Mouse (Mus musculus) gastrocnemius, adult 2 months (tissue): ENCODE results near the gene Pcbp3. TPM values are rescaled to one million over a fixed set of nuclear protein-coding genes. Genes with fewer than 3 reads are reported as not detected.
A peak's percentile ranks its signal among the peaks of the same experiment; 100 is the strongest.

Experiments used
- DNase-seq: peaks from one replicate; pipeline ENCODE4 v3.0.0; 2022
- H3K27ac ChIP-seq: fragments of 200-600 bp; 2 replicates; pipeline ENCODE4 v1.8.1; 2022; ENCODE audit warnings: mild to moderate bottlenecking
- H3K4me3 ChIP-seq: fragments of 200-600 bp; 2 replicates; pipeline ENCODE4 v1.8.1; 2022; ENCODE audit warnings: mild to moderate bottlenecking, moderate library complexity
- CTCF ChIP-seq: fragments of 200-600 bp; IDR thresholded peaks from 2 replicates; pipeline ENCODE4 v1.8.1; 2022; ENCODE audit warnings: antibody characterized with exemption, mild to moderate bottlenecking, moderate library complexity
- intact Hi-C: fragments of 180-260 bp; cut with DNase I; formaldehyde crosslinking; loops from one replicate; pipeline ENCODE4 v1.15.1; 2025
- total RNA-seq, 2 experiments: library from RNA; stranded (reverse); gene quantifications; 2 replicates each; pipeline ENCODE4 v1.2.3; 2021

Pcbp3 gene
- total RNA-seq, 2 experiments from 2014 or later, result 1.9 to 2.0 TPM

DNA sequence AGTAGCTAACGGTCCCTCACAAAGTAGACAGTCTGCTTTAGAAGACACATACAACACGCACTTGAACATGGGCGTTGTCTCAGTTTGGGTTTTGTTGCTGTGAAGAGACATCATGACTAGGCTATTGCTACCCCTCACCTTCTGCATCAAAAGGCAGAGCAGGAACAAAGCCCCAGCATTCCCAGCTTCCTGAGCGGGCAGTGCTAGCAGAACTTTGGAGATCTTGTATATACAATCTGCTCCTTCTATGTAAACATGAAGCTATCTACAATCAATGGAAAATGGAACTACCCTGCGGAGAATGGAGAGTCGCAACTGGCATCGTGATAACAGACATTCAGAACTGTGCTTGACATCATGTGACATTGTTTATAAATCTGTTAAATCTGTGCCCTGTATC lies 9.3 kb upstream of the Pcbp3 start:
- no peak overlapping the region for H3K27ac ChIP-seq
- intact Hi-C loops, result no loop called here
- no peak overlapping the region for H3K4me3 ChIP-seq
- no peak for TF ChIP-seq CTCF
- DNase-seq, result no peak

DNA sequence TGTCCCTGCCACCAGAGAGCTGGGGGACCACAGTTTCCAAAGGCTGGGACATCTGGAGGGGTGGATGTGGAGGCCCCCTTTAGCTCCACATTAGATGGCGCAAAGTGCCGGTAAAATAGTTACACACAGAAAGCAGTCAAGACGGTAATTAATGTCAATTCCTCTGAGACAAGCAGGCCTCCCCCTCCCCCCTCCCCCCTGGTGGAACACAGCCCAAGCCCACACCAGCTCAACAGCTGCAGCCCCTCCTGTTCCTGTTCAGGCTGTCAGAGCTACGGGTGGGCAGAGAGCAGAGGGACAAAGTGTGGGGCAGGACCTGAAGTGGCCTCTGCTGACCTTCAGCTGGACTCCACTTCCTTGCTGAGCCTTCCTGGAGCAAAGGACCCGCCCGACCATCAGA lies 2.7 kb upstream of the Pcbp3 start:
- no peak for TF ChIP-seq CTCF
- DNase-seq, result no peak
- Histone ChIP-seq H3K27ac (peak overlapping the region; percentile 24; the same call in 1 of the 2 replicates), H3K4me3 (0 out of 2 replicates have a peak overlapping the region, but pooled peaks have one; percentile 7)
- intact Hi-C loops, result loop anchor here (5.0 kb wide), 1 partner anchor 68 kb away; the partner anchor contains the start of gene Slc19a1

DNA sequence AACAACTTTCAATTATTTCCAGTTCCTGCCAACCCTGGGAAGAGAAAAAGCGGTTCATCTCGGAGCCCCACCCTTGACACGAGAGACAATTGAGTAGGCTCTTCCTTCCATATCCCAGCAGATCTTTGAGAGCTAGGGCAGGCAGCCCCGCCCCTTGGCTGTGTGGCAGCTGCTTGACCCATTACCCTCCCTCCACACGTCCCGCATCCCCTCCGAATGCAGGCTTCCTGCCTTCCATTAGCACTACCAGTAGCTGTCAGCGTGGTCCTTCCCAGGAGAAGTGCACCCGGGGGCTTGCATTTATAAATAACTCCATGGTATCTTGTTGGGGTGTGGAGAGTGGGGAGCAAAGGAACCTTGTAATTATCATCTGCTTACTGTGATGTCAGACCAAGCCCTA lies 2.3 kb upstream of the Pcbp3 start:
- intact Hi-C loops, result loop anchor here (5.0 kb wide), 1 partner anchor 68 kb away; the partner anchor contains the start of gene Slc19a1
- no peak for TF ChIP-seq CTCF
- DNase-seq, result peak; percentile 43
- 0 out of 2 replicates have a peak overlapping the region, but pooled peaks have one; percentile 7 for H3K4me3 ChIP-seq
- H3K27ac ChIP-seq, result peak overlapping the region; percentile 24; the same call in 1 of the 2 replicates

DNA sequence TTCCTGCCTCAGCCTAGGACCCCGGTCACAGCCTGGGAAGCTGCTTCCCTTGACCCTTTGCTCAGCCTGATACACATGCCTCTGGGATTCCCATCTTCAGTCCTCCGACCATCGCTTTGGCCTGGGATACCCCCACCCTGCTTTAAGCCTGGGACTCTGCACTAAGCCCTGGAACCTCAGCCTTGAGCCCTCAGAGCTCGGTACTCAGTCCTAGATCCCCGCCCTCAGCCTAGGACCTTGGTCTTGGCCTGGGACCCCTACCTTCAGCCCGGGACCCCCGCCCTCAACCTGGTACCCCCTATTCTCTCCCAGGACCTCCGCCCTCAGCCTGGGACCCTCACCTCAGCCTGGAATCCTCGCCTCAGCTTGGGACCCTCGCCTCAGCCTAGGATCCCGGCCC lies 531 bp downstream of the Pcbp3 start:
- peak overlapping the region; percentile 77 for H3K4me3 ChIP-seq
- peak overlapping the region; percentile 83 for H3K27ac ChIP-seq
- DNase-seq, result peak; percentile 21
- no peak for TF ChIP-seq CTCF
- intact Hi-C loops, result loop anchor here (5.0 kb wide), 1 partner anchor 71 kb away; the partner anchor contains the start of gene Slc19a1

DNA sequence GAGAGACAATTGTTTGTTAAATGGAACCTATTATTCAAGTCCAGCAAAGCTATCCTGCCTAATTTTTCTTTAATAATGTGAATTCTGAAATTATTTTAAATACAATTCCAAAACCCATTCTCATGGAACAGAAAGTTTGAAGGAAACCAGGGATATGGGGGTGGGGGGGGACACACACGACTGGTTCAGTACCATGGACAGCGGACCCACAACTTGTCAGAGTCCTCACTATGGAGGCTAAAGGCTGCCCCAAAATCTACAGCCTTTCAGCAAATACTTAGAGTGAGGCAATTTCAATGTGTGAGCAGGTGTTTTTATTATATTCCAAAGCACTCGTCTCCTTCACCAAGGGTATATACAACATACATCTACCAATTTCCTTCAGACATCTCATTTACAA lies 3.5 kb downstream of the Pcbp3 start:
- TF ChIP-seq CTCF, result no peak
- H3K4me3 ChIP-seq, result no peak overlapping the region
- intact Hi-C loops, result no loop called here
- H3K27ac ChIP-seq, result no peak overlapping the region
- DNase-seq, result no peak

DNA sequence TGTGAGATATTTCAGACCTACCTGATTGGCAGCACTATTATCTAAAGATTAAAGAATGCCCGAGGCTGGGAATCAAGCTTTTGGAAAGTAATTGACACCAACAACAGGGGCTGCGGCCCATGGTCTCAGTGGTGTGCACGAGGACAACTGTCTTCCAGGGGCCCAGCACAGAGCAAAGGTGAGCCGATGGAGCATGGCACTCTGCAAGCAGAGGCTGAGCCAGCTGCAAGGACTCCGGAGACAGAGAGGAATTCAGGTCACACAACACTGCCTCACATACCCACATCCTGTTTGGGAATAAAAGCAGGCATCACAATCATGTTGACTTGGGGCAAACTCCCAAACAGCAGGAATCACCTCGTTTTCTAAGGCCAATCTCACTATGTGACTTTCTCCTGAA lies 5.5 kb downstream of the Pcbp3 start:
- Histone ChIP-seq H3K27ac (no peak overlapping the region), H3K4me3 (no peak overlapping the region)
- no peak for TF ChIP-seq CTCF
- intact Hi-C loops, result no loop called here
- DNase-seq, result no peak

DNA sequence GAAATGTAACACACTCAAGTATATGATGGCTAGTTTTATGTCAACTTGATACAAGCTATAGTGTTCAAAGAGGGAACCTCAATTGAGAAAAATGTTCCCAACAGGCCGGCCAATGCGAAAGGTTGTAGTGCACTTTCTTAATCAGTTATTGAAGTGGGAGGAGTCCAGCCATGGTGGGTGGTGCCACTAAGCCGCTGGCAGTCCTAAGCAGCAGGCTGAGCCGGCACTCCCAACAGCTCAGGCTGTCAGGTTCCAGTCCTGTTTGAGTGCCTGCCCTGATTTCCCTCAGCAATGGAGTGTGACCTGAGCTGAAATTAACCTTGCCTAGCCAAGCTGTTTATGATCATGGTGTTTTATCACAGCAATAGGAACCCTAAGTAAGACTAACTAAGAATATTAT lies 20.6 kb downstream of the Pcbp3 start:
- H3K4me3 ChIP-seq, result no peak overlapping the region
- DNase-seq, result no peak
- no peak overlapping the region for H3K27ac ChIP-seq
- TF ChIP-seq CTCF, result no peak
- intact Hi-C loops, result no loop called here

DNA sequence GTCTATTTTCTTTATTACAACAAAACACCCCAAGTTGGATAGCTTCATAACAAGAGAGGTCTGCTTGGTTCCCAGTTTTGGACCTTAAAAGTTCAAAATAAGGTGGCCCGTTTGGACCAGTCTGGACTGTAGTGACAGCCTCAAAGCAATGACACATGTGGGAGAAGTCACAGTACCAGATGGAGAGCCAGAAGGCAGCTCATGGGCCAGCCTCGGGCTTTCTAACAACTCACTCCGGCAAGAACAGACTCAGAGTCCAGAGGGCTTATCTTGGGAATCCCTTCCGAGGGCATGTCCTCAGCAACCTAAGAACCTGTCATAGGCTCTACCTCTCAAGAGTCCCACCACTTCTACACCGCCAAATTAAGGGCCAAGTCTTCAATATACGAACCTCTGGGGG lies 24.9 kb downstream of the Pcbp3 start:
- Histone ChIP-seq H3K4me3 (no peak overlapping the region), H3K27ac (no peak overlapping the region)
- intact Hi-C loops, result no loop called here
- DNase-seq, result no peak
- no peak for TF ChIP-seq CTCF

DNA sequence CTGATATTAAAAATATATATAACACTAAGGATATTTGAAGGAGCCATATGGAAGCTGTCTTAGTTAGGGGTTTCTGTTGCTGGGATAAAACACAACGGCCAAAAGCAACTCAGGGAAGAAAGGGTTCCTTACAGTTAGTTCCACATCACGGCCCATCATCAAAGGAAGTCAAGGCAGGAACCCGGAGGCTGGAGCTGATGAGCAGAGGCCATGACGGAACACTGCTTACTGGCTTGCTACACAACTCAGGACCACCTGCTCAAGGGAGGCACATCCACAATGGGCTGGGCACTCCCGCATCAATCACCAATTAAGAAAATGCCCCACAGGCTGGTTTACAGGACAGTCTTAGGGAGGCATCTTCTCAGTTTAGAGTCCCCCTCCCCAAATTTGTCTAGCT lies 26.9 kb downstream of the Pcbp3 start:
- H3K4me3 ChIP-seq, result no peak overlapping the region
- no peak for TF ChIP-seq CTCF
- no peak overlapping the region for H3K27ac ChIP-seq
- intact Hi-C loops, result loop anchor here (5.0 kb wide), 1 partner anchor 137 kb away; no protein-coding TSS in a partner anchor
- no peak for DNase-seq

DNA sequence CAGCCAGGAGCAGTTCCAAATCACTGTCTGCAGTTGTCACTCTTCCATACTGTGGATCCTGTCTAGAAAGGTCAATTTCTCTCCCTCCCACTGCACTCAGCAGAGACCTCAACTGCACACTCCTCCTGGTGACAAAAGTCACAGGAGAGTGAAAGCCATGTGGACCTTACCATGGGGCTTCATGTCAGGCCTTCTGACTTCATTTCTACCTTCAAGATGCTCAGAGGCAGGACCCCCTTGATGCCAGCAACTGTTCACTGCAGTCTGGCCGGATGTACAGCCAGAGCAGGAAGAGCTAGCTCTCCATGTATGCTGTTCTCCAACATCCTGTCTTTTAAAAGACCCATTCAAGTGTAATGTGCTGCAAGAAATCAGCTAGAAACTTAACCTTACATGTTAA lies 29.9 kb downstream of the Pcbp3 start:
- no peak for TF ChIP-seq CTCF
- H3K27ac ChIP-seq, result no peak overlapping the region
- intact Hi-C loops, result loop anchor here (5.0 kb wide), 1 partner anchor 141 kb away; no protein-coding TSS in a partner anchor
- no peak overlapping the region for H3K4me3 ChIP-seq
- DNase-seq, result no peak

DNA sequence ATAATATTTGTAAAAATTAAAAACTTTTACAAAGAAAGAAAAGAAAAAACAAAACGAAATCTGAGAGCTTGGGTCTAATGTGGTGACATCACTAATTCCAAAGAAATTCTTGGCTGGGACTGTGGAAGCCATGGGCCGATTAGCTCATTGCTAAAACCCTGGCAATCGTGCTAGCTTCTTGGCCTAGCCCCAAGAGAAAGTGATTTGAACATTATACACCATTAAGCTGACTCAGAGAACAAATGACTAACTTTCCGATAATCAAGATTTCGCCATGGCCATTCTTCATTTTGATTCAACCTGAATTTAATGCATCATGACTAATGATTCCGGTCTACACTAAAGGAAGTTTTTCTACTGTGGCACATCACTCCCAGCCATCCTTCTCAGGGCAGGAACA lies 30.6 kb downstream of the Pcbp3 start:
- no peak for TF ChIP-seq CTCF
- Histone ChIP-seq H3K27ac (no peak overlapping the region), H3K4me3 (peak overlapping the region; percentile 16; the same call in 1 of the 2 replicates)
- peak; percentile 74 for DNase-seq
- intact Hi-C loops, result loop anchor here (5.0 kb wide), 1 partner anchor 141 kb away; no protein-coding TSS in a partner anchor

DNA sequence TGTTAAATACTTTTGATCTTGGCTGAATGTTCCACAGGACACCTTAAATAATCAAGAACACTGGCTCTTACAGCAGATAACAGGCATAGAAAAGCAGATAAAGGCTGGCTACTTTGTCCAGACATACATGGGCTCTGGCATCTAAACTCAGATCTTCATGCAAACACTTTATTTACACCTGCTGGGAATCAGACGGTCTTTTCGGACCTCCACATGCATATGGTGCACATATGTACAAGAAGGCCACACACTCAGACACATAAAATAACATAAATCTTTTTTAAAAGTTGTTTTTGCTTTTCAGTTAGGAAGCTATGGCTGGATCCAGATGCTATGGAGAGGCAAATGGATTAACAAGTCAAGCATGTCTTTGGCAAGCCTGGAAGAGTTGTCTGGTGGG lies 37.2 kb downstream of the Pcbp3 start:
- Histone ChIP-seq H3K27ac (no peak overlapping the region), H3K4me3 (no peak overlapping the region)
- intact Hi-C loops, result no loop called here
- no peak for TF ChIP-seq CTCF
- DNase-seq, result no peak

DNA sequence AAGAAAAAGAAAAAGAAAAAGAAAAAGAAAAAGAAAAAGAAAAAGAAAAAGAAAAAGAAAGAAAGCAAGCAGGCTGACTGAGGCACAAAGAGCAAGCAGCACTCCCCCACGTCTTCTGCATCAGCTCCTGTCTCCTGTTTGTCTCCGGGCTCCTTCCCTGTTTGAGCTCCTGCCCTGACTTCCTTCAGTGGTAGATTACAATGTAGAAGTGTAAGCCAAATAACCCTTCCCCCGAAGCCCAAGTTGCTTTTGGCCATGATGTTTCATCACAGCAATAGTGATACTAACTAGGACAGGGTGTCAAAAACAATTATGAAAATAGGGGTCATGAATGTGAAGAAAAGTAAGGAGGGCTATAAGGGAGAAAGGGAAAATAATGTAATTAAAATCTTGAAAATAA lies 43.6 kb downstream of the Pcbp3 start:
- DNase-seq, result no peak
- intact Hi-C loops, result no loop called here
- H3K27ac ChIP-seq, result no peak overlapping the region
- no peak overlapping the region for H3K4me3 ChIP-seq
- no peak for TF ChIP-seq CTCF

DNA sequence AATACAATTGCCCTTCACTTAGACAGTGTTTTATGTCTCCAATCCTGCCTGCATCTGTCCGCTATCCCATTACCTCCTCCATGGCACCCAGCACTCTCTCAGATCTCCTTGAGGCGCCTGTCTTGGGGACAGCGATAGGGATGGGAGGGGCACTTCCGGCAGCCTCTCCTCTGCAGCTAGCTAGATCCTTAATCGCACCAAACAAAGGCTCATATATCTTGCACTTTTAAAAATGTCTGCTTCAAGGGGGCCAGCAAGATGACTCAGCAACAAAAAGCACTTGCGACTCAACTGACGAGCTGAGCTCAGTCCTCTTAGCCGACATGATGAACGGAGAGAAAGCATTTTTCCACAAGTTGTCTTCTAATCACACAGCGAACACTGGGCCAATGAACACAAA lies 55.3 kb downstream of the Pcbp3 start:
- peak overlapping the region; percentile 59 for H3K4me3 ChIP-seq
- DNase-seq, result no peak
- no peak for TF ChIP-seq CTCF
- 0 out of 2 replicates have a peak overlapping the region, but pooled peaks have one; percentile 20 for H3K27ac ChIP-seq
- intact Hi-C loops, result no loop called here
